Mouse (Mus musculus) left cerebral cortex, adult 2 months (tissue): ENCODE measurements around the gene Olfr1420. TPM values are rescaled to one million over a fixed set of nuclear protein-coding genes. Genes with fewer than 3 reads are reported as not detected.
"Not testable (repeated sequence)": the region's sequence is repeated elsewhere in the genome, so short reads cannot be mapped to it uniquely, and the experiment has no call there.

Source experiments
- DNase-seq, 2 experiments: peaks; one replicate each; pipeline ENCODE4 v3.0.0; 2021 to 2022; ENCODE audit warnings: low spot score in 2 of 2, mixed read lengths in 1 of 2; ENCODE audit errors: extremely low spot score in 1 of 2
- H3K27ac ChIP-seq: fragments of 200-600 bp; 2 replicates; pipeline ENCODE4 v1.8.1; 2022
- H3K4me3 ChIP-seq: fragments of 200-600 bp; 2 replicates; pipeline ENCODE4 v1.8.1; 2022
- CTCF ChIP-seq: fragments of 200-600 bp; IDR thresholded peaks from 2 replicates; pipeline ENCODE4 v1.8.1; 2022; ENCODE audit warnings: antibody characterized with exemption, mild to moderate bottlenecking, moderate library complexity
- intact Hi-C: fragments of 180-260 bp; cut with DNase I; formaldehyde crosslinking; loops from one replicate; pipeline ENCODE4 v1.15.1; 2025
- microRNA-seq, 2 experiments: library from miRNA; unstranded; fragments of <30 nt; microRNA quantifications; one replicate each; pipeline ENCODE4 v1.2.0; 2021
- total RNA-seq, 2 experiments: library from RNA; stranded (reverse); gene quantifications; 2 replicates each; pipeline ENCODE4 v1.2.3; 2021

The Olfr1420 gene
- total RNA-seq, 2 experiments from 2014 or later: not detected

DNA sequence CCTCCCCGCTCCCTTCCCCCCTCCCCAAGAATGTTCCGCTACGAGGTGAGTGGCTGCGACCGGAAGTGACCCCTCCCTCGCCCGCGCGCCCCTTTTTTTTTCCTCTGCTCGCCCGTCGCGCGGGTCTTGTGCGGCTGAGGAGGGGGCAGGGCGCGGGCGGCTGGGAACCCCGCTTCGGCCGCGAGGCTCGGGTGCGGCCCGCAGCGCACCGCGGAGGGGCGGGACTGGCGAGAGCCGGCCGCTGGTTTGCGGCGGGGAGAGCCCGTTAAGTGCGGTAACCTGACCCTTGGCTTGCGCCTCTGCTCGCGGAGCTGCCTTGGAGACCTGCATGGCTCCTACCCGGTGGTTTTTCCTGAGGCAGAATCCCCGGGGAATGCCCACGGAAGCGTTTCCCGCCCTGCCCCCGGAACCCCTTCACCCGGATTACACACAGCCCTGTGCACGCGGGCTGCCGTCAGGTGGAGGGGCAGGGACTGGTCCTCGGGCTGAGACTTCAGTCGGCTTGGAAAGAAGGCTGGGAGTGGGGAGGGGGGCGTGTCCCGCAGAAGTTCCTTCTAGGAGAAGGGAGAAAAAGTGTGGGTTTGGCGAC lies 26.3 kb downstream of the Olfr1420 start:
- peak overlapping the region; percentile 99 for H3K4me3 ChIP-seq
- TF ChIP-seq CTCF: no peak
- peak overlapping the region; percentile 84 for H3K27ac ChIP-seq
- intact Hi-C loops: loop anchor here (1.0 to 10.0 kb wide), 5 partner anchors 52 to 882 kb away; partner anchors contain the start of genes Lpxn, Osbp and Zfp91
- DNase-seq: no peak

- H3K4me3 ChIP-seq: no peak overlapping the region
- no peak for DNase-seq
- no peak overlapping the region for H3K27ac ChIP-seq
- no peak for TF ChIP-seq CTCF
- intact Hi-C loops: loop anchor here (10.0 kb wide), 1 partner anchor 879 kb away; the partner anchor contains the start of genes Lpxn and Zfp91
These were observed 29.4 kb downstream of the Olfr1420 start for GRCm38 (mm10) chr19:11915804-11916203.

- DNase-seq: no peak
- H3K27ac ChIP-seq: no peak overlapping the region
- intact Hi-C loops: loop anchor here (5.0 kb wide), 1 partner anchor 1300 kb away; no protein-coding TSS in a partner anchor
- no peak for TF ChIP-seq CTCF
- H3K4me3 ChIP-seq: no peak overlapping the region
These were observed 35.7 kb downstream of the Olfr1420 start for GRCm38 (mm10) chr19:11922068-11922467.

DNA sequence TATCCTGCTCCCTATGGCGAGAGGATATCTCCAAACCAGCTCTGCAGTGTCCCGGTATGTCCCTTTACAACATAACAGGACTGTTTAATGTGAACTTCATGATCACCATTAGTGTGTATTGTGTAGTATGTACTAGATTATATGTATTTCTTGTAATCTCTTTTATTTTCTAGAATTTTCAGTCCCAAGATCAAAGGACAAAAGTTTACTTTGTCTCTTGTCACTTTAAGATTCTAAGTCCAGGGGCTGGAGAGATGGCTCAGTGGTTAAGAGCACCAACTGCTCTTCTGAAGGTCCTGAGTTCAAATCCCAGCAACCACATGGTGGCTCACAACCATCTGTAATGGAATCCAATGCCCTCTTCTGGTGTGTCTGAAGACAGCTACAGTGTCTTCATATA lies 36.1 kb downstream of the Olfr1420 start:
- intact Hi-C loops: loop anchor here (5.0 kb wide), 1 partner anchor 1300 kb away; no protein-coding TSS in a partner anchor
- H3K27ac ChIP-seq, DNase-seq, H3K4me3 ChIP-seq: not testable (repeated sequence)

DNA sequence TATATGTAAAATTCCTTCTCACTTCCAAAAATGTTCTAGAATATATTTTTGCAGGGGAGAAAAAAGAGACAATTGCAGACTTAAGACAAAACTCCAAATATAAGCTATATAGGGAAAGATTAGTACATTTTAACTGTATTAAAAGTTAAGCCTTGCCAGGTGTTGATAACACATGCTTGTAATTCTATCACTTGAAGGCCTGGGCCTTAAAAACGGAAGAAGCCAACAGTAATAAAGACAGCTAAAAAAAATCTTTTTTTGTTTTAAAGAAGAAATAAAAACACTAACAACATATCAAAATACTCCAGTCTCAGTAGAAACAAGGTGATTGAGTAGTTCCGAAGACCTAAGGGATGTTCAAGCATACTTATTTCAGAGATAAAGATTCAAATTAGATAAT lies 40.0 kb downstream of the Olfr1420 start:
- DNase-seq: no peak
- Histone ChIP-seq H3K4me3 (no peak overlapping the region), H3K27ac (no peak overlapping the region)
- TF ChIP-seq CTCF: no peak
- intact Hi-C loops: no loop called here

GRCm38 (mm10) chr19:11928025-11928748 lies 41.8 kb downstream of the Olfr1420 start:
- no peak overlapping the region for H3K4me3 ChIP-seq
- DNase-seq: no peak
- no peak for TF ChIP-seq CTCF
- intact Hi-C loops: loop anchor here (2.0 kb wide), 1 partner anchor 17 kb away; no protein-coding TSS in a partner anchor
- no peak overlapping the region for H3K27ac ChIP-seq

- DNase-seq, H3K27ac ChIP-seq, H3K4me3 ChIP-seq, intact Hi-C loops: not testable (repeated sequence)
These were observed 60.1 kb downstream of the Olfr1420 start for GRCm38 (mm10) chr19:11946460-11946859.

Small RNA genes lying within 50 kb of the gene (microRNA-seq; reads per million reads assigned to microRNA genes)
- gene Mir6994: 3.9 to 4.3 reads per million in 2 experiments

Other genes starting within 250 kb of the Olfr1420 start
- gene Ms4a3, start 245.7 kb upstream of the Olfr1420 start, total RNA-seq: not detected
- gene Oosp2, start 226.0 kb upstream of the Olfr1420 start, total RNA-seq: not detected
- gene Oosp1, start 195.4 kb upstream of the Olfr1420 start, total RNA-seq: not detected
- not detected for gene Oosp3, start 189.5 kb upstream of the Olfr1420 start, total RNA-seq
- gene Gif, start 139.0 kb upstream of the Olfr1420 start, total RNA-seq: not detected
- 10 to 100 TPM; 36.8 to 37.9 TPM for gene Mrpl16, start 116.2 kb upstream of the Olfr1420 start, total RNA-seq
- 10 to 100 TPM; 30.9 to 31.4 TPM for gene Stx3, start 67.2 kb upstream of the Olfr1420 start, total RNA-seq
- not detected for gene Olfr1417, start 47.3 kb upstream of the Olfr1420 start, total RNA-seq
- gene Olfr1418, start 25.5 kb upstream of the Olfr1420 start, total RNA-seq: not detected
- gene Olfr1419, start 11.5 kb upstream of the Olfr1420 start, total RNA-seq: not detected
- gene Patl1, start 25.8 kb downstream of the Olfr1420 start, total RNA-seq: 10 to 100 TPM; 19.7 to 20.4 TPM
- 10 to 100 TPM; 55.6 to 57.0 TPM for gene Osbp, start 79.4 kb downstream of the Olfr1420 start, total RNA-seq
- not detected for gene Olfr1423, start 154.8 kb downstream of the Olfr1420 start, total RNA-seq
- not detected for gene Olfr1424, start 176.1 kb downstream of the Olfr1420 start, total RNA-seq
- gene Olfr1425, start 191.2 kb downstream of the Olfr1420 start, total RNA-seq: not detected
- not detected for gene Olfr1426, start 205.4 kb downstream of the Olfr1420 start, total RNA-seq
- not detected for gene Olfr1427, start 216.8 kb downstream of the Olfr1420 start, total RNA-seq
- not detected for gene Olfr1428, start 229.3 kb downstream of the Olfr1420 start, total RNA-seq
- gene Olfr76, start 236.6 kb downstream of the Olfr1420 start, total RNA-seq: not detected